Mouse (Mus musculus): ENCODE results near the gene Dcaf15.

The Dcaf15 gene

GRCm38 (mm10) chr8:84101476-84102270 is 2.9 kb downstream of the Dcaf15 start:
- DNase-seq (ENCODE audit: low read depth, low spot score), result no peak

- DNase-seq (ENCODE audit: low read depth, low spot score), result no peak
These were observed 6.2 kb downstream of the Dcaf15 start for GRCm38 (mm10) chr8:84098376-84098775.

DNA sequence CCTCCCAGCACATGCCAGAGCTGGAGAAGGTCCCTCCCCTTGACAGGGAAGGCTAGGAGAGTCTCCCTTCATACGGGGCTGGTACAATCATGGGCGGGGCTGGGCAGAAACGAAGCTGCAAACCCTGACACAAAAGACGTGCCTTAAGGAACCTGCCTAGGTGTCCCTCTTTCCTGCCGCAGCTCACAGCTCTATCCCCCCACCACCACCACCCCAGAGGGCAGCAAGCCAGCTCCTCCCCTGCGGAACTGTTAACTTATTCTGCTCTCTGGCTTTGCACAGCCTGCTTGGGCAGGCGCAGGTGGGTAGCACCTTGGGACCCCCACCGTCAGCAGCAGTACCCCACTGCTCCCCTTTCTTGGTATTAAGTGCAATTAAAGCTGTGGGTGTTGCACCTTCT is 8.5 kb downstream of the Dcaf15 start:
- no peak for DNase-seq (ENCODE audit: low read depth, low spot score)

GRCm38 (mm10) chr8:84090585-84090984 is 14.0 kb downstream of the Dcaf15 start:
- DNase-seq (ENCODE audit: low read depth, low spot score), result no peak

DNA sequence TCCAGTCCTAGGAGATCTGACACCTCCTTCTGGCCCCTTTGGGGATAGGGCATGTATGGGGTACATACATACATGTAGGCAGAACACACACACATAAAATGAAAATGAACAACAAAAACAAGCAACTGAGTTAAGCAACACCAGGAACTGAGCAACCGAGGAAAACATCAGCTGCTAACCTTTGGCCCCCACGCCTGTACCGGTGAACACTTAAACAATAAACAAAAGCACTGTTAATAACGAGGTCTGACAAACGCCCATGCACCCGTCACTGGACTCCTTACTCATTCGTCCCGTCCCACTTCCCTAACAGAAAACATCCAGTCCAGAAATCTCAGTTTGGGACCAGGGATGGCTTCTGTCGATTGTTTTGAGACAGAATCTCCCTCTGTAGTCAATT is 15.3 kb downstream of the Dcaf15 start:
- DNase-seq (ENCODE audit: low read depth, low spot score), result no peak

GRCm38 (mm10) chr8:84087821-84088220 is 16.7 kb downstream of the Dcaf15 start:
- no peak for DNase-seq (ENCODE audit: low read depth, low spot score)

DNA sequence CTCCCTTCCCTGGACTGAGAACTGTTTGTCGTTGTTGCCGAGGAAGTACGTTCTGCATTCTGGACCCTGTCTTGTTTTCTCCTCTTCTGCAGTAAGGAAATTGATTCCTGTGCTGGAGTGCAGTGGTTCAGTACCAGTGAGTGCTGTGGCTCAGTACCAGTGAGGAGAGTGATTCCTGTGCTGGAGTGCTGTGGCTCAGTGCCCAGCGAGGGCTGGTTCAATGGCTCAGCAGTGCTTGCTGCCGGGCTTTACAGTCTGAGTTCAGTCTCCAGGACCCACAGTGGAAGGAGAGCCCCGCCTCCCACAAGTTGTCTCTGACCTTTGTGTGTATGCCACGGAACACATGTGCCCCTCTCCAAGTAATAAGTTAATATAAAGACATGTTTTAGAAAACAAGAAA is 17.4 kb downstream of the Dcaf15 start:
- no peak for DNase-seq (ENCODE audit: low read depth, low spot score)

DNA sequence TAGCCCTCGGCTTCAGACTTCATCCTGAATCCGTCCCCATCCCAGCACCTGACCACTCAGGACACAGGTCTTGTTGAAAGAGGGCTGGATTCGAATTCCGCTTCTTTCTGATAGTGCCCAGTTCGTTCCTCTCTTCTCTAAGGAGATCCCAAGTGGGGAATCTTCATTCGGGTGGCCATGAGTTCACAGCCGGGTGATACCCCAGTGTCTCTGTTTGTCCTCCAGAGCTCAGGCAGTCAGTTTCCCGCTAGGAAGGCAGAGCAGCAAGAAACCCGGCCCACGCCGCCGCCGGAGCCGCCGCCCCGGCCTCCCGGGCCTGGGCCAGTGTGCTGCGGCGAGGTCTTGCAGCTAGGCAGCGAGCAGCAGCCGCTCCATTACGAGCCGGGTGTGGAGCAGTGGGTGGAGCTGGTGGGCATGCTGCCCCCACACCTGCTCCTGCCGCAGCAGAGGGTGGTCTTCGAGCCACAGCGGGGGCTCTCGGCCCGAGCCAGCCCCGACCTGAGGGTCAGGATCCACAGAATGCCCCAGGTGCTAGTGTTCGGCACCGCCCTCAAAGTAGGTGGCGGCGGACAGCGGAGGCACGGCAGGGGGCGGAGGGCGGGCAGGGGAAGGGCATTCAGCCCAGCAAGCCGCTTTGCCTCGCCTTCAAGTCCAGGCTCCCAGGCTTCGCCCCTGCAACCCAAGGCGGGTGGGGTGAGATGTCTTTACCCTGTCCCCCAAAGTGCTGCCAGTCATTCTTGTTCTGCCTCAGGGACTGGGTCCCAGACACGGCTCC is 20.0 kb downstream of the Dcaf15 start:
- DNase-seq (ENCODE audit: low read depth, low spot score), result no peak

GRCm38 (mm10) chr8:84083829-84084241 is 20.7 kb downstream of the Dcaf15 start:
- no peak for DNase-seq (ENCODE audit: low read depth, low spot score)

DNA sequence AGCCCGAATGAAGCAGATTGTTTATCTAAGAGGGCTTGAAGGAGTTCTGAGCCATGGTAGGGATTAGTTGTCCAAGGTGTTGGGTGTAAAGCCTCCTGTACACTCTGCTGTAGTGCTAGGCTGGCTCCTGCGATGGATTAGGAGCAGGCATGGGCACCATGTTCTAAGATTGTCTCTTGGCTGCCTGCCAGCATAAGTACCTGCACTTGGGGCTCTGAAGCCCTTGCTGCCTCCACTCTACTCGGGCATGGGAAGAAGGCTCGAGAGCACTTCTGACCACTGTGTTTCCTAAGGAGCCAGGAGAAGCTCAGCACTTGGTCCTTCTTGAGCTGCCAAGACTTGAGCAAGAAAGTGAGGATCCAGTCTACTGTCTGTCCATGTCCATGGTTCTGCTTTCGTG is 25.4 kb downstream of the Dcaf15 start:
- DNase-seq (ENCODE audit: low read depth, low spot score), result no peak

DNA sequence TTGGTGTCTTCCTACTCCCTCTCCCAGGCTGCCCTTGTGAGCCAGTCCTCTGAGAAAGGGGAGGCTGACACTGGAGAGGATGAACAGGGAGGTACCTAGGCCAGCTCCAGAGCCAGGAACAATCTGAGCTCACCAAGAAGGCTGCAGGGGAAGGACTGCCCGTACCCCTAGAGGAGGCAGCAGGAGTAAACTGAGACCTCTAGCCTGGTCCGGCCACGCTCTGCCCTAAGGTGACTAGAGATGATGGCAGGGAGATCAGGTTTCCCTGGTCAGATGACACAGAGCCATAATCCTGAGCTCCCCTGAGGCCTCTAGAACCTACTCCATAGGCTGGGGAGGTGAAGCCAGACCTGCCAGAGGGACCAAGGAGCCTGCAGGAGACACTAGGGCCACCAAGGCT is 27.7 kb downstream of the Dcaf15 start:
- DNase-seq (ENCODE audit: low read depth, low spot score), result no peak

- no peak for DNase-seq (ENCODE audit: low read depth, low spot score)
These were observed 28.2 kb downstream of the Dcaf15 start for GRCm38 (mm10) chr8:84076412-84076811.

DNA sequence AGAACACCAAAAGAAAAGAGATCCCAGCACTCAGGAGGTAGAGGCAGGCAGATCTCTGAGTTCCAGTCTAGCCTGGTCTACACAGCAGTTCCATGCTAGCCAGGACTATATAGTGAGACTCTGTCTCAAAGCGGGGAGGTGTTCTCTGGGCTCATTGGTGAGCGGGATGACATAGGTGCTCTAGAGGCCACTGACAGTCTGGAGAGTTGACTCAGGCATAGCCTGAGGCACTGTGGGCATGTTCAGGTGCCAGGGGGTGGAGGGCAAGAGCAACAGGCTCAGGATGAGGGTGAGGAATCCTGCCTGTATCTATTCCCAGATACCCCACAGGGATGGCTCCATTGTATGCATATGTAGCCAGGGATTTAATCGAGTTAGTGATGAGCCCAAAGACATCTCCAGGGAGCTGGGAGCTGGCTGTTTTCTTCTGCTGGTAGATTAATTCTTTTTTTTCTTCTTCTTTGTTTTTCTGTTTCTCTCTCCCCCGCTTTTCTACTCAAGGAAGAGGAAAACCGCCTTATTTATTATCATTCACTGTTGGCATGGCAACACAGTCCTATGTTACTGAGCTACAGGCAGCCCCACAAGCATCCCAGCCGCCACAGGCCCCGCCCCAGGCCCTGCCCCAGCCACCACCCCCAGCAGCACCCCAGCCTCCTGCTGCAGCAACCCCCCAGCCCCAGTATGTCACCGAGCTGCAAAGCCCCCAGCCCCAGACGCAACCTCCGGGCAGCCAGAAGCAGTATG is 31.2 kb downstream of the Dcaf15 start:
- peak; percentile 64 for DNase-seq (ENCODE audit: low read depth, low spot score)

DNA sequence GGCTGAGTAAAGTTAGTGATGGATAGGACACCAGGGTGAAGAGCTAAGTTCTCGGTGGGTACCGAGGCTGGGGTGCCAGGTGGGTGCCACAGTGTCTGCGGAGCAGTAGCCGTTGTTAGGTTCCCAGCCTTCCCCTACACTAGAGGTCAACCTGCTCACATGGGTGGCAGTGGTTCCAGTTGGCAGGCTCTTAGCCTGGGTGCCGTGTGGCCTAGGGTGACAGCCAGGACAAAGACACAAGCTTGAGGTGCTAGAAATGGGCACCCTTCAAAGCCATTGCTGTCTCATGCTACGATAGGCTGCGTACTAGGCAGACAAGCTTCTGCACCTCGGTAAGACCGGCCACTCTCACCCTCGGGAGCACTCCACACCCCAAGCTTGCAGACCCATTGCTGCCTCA is 32.2 kb downstream of the Dcaf15 start:
- no peak for DNase-seq (ENCODE audit: low read depth, low spot score)

DNA sequence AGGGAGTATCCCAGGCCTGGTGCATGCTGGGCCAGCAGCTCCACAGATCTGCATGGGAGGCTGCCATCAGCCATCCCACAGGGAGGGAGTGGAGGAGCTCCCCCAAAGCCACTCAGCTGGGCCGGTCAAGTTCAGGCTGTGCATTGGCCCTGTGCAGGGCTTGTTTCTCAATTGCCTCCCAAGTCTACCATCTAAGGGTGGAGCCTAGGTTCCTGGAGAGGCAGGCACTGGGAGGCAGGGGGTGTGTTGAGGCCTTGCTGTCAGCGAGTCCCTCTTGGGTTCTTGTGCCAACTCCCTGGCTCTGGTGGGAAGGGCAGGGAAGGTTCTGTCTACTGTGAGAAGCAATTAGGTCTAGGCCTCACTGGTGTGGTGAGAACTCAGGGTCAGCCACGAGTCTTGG is 32.6 kb downstream of the Dcaf15 start:
- DNase-seq (ENCODE audit: low read depth, low spot score), result no peak

GRCm38 (mm10) chr8:84070667-84071066 is 33.9 kb downstream of the Dcaf15 start:
- DNase-seq (ENCODE audit: low read depth, low spot score), result peak; percentile 85

DNA sequence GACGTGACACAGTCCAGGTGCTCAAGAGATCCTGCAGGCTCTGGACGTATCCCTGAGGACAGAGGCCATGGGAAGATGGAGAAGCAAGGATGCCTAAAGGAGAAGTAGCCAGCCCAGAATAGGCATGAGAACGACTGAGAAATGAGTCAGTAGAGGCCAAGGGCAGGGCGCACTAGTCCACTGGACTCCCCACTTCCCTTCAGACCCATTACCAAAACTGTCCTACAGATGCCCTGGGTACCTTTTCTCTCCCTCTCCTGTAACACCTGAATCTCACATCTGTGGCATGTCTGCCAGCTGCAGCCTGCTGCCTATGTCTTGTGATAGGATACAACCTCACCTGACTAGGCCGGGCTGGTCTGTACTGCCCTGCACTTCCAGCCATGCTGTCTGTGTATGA is 34.3 kb downstream of the Dcaf15 start:
- DNase-seq (ENCODE audit: low read depth, low spot score), result no peak

GRCm38 (mm10) chr8:84069750-84070149 is 34.8 kb downstream of the Dcaf15 start:
- DNase-seq (ENCODE audit: low read depth, low spot score), result no peak

DNA sequence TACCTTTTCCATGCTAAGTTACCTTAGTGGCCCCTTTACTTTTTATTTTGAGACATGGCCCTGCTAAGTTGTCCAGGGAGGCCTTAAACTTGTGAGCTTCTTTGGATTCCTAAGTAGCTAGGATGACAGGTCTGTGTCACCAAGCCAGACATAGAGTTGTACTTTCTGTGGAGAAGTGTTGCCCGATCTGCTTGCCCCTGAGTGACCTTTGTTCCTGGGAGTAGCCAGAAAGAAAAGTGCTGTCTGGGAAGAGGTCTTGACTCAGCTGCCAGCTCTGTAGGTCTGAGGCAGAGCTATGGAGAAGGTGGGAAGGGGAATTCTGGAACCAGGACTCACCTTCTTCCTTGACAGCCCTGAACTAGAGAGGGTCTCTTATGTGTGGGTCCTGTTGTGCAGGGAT is 35.4 kb downstream of the Dcaf15 start:
- DNase-seq (ENCODE audit: low read depth, low spot score), result no peak

DNA sequence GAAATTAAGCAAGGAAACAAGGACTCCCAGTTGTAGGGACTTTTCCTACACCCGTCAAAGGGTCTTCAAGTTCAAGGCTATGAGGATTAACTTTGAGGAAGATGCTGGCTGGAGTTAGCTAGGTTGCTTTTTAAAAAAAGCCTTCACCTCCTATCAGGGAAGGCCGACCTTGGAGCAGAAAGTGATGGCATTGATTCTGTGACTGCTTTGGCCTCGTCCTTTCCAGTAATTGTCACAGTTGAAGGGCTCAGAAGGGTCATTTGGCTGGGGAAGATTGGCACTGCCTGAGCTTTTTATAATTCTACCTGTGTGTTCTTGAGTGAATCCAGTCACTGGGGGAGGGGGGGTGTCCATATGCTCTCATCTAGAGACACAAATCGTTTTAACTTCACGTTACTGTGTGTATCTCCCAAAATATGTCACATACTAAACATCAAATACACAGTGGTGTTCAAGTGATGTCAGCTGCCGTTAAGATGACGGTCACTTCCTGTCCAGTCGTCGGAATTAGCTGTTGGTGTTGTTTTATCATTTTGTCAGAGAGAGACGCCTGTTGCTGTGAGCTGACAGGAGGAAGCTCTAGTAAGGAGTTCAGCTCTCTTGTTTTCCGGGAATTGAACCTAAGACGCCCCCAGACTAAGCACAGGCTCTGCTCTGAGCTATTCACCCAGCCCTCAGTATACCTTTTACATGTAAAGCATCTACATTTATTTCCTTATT is 36.1 kb downstream of the Dcaf15 start:
- no peak for DNase-seq (ENCODE audit: low read depth, low spot score)

GRCm38 (mm10) chr8:84067911-84068310 is 36.7 kb downstream of the Dcaf15 start:
- DNase-seq (ENCODE audit: low read depth, low spot score), result no peak

Measured in telencephalon, adult 2 months (tissue).